Mouse (Mus musculus): ENCODE measurements around the gene Myo6. TPM values are rescaled to one million over a fixed set of nuclear protein-coding genes. Genes with fewer than 3 reads are reported as not detected.

The Myo6 gene
- total RNA-seq (2022): 10 to 100 TPM in 1 of 4 experiments, 1 to 10 TPM in 3; 5.2 to 10.1 (median 7.6) TPM

DNA sequence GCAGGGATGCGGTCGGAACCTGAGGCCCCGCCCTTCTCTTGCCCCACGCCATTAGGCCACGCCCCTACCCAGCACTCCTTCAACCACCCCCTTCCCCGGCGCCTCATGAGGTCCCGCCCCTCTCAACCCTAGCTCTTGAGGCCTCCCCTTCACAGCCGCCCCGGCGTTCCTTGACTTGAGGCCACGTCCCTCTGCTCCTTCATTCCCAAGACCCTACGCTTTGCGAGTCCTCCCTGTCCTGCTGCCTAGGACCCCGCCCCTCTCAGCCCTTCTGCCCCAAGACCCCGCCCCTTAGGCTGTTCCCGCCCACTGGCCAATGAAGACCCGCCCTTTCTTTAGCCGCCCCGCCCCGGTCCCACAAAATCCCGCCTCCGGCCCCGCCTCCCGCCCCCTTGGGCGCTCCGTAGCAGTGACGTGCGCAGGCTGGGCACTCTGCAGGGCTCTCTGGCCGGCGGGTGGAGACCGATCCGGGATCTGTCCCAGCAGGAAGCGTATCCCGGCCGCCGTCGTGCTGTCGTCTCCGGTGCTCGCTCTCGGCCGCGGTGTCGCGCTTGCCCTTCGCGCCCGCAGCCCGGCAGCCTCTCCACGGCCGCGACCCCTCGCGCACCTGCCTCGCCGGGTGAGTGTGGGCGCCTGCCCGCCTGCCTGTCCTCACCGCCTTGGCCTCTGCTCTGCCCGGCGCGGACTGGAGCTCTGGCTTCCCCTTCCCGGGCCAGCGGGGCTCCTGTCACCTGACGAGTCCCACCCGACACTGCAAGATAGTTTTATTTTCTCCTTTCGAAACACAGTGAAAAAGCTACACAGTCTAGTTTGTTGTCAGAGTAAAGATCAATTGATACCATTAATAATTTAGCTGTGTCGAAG is at the start of gene Myo6:
Gene Myo6 (plus strand): TSS at position 421 of the 864 bp plus-strand sequence.
- peak; percentile 86 to 90 for DNase-seq (ENCODE audit: low spot score in 2 of 2)

DNA sequence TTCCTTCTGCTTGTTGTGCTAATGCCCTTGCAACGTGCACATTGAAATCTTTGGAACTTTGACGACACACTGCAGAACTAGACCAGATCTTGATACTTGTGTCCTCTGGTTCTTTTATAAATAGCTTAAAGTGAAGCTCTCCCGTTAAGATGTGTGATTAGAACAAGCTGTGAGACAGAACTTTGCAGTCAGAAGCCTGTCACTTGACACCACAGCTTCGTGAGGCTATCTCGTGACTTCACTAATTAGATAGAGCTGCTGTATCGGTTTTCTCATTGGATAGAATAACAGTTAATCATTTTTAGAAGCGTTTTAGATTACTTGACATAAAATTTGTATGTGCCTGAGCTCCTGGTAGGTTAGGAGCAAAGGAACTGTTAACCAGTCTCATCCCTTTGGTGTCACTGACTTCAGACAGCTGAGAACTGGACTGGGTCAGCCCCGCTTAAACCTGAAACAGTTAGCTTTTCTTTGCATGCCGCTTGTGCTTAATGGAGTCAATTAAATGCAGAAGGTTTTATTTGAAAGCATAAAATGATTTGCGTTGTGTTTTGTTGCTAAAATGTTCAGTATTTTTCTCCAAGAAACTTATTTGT is 18.7 kb upstream of the Myo6 start:
- DNase-seq (ENCODE audit: low spot score in 2 of 2): no peak

DNA sequence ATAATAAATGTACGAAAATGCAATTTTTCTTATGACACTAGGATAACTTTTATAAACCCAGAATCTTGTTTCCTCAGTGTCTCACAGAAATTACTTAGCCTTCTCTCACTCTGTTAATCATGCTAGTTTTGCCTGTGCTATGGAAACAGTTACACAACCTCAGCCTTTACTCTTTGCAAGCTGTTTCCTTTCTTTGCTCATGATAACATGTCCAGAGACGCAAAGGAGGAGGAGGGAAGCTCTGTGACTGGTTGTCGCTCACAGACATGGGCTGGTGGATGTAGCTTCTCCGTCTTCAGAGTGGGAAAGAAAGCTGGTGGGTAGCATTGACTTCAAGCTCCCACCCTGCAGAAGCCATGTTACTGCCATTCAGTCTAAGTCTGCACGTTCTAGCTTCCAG is 15.2 kb upstream of the Myo6 start:
- DNase-seq (ENCODE audit: low spot score in 2 of 2): no peak

- no peak for DNase-seq (ENCODE audit: low spot score in 2 of 2)
Measured at GRCm38 (mm10) chr9:80155277-80155676, 9.6 kb upstream of the Myo6 start.

- DNase-seq (ENCODE audit: low spot score in 2 of 2): no peak
Measured at GRCm38 (mm10) chr9:80156780-80157179, 8.1 kb upstream of the Myo6 start.

- no peak for DNase-seq (ENCODE audit: low spot score in 2 of 2)
Measured at GRCm38 (mm10) chr9:80157840-80158465, 6.9 kb upstream of the Myo6 start.

DNA sequence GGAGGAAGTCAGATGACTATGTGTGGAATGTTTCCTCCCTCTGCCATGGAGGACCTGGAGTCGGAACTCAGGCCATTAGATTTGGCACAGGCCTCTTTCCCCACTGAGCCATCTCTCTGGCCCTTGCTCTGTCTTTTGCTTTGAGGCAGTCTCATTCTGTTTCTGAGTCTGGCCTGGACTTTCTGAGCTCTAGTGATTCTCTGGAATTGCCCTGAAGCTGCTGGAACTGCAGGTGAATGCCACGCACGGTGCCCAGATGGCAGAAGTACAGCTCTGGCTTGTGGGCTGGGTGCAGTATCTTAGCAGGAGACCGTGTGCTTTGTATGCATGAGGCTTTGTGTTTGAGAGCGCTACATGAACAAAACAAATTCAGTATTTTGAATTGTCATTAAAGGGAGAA is 5.9 kb upstream of the Myo6 start:
- no peak for DNase-seq (ENCODE audit: low spot score in 2 of 2)

DNA sequence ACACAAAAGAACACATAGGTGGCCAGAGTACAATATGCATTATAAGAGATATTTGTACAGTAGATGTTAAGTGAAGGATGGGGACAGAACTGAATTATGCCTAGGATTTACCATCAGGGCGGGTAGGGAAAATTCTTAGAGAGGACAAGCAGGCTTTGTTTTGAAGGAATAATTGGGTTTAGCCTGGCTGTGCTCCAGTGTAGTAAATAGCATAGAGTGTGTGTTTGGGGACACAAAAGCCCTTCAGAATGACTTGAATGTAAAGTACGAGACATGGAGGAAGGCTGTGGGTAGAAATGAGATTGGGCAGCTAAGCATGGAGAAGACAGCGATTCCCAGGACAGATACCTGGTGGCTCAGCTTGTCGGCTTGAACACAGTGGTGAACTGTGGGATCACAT is 3.4 kb upstream of the Myo6 start:
- DNase-seq (ENCODE audit: low spot score in 2 of 2): no peak

DNA sequence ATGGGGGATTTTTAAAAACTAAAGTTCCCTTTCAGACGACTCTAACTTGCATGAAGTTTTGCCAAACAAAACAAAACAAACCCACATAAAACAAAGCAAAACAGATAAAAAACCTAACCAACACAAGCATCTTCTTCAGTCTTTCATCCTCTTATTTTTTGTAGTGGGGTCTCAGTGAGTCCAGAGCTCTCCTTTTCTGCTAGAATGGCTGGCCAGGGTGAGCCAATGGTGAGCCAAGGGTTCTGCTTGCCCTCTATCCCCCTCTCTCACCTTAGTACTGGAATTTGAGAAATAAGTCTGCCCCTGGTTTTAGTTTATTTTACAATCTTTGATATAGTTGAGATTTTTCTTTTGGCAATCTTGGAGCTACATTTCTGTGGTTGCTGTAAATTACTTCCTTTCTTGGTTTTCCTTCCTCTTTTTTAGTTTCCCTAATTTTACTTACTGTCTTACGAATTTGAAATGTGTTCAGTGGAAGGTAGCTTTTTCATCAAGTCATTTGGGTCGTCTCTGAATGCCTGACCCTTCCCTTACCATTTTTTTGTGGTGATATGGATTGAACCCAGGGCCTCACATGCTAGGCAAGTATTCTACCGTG is 1.6 kb upstream of the Myo6 start:
- no peak for DNase-seq (ENCODE audit: low spot score in 2 of 2)

DNA sequence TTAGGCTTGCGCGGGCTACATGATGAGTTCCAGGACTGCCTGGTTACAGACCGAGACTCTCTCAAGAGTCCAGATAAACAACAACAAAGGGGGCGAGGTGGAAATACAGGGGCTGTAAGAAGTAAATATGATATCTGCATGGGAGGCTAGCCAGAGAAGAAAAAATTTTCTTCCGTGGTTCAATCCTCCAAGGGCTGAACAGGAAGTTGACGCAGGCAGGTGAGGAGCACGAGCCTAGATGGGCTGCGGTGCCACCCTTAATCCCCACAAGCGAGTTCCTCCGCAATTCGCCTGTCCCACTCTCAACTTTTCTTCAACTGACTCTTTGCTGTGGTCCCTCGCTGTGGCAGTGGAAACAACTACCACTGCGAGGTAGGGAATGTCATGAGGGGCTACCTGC is 640 bp upstream of the Myo6 start:
- DNase-seq (ENCODE audit: low spot score in 2 of 2): peak in 1 of 2 experiments; percentile 12

DNA sequence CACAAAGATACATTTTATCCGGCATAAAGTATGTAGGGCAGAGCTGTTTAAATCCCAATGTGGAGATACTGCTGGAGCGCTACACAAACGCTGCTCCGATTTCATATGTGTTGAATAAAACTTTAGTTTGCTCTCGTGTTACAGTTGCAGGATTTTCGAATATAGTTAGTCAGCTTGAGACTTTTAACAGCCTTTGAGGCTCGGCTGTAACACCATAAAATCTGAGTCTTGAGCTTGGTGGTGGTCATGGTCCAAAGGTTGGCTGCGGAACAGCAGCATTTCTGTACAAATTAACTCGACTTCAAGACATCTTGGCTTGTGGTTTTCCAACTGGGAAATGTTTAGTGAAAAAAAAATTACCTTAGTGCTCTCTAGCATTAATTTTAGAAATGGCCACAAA is 859 bp downstream of the Myo6 start:
- no peak for DNase-seq (ENCODE audit: low spot score in 2 of 2)

DNA sequence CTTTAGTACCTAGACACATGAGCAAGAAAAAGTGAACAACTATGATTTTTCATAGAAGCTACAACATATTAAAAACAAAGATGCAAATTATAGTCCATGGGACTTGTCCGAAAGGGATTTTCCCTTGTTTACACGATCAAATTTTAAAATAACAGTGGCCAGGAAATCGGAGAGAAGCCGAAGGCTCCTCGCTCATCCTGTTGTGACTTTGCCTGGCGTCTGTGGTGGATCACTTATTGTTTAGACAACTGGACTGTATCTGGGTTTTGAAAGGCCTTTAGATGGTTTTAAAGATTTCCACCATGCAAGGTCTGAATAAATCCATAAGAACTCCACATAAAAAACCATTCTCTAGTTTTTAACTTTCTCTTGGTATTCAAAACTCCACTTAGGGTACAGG is 1.6 kb downstream of the Myo6 start:
- DNase-seq (ENCODE audit: low spot score in 2 of 2): no peak

GRCm38 (mm10) chr9:80167089-80167488 is 2.3 kb downstream of the Myo6 start:
- DNase-seq (ENCODE audit: low spot score in 2 of 2): no peak

DNA sequence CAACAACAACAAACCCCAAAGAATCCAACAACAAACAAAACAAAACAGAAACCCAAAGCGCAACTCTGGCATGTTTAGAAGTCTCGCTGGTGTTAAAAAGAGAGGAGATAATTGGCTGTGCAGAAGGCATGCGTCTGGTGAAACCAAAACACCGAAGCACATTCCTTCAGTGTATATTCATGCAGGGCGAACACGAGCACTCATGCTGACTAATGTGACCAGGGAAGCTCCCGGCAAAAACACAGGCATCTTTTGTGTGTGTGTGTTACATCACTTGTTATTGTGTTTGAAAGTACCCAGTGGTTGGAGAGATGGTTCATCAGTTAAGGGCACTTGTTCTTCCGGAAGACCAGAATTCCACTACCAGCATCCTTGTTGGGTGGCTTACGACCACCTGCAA is 4.7 kb downstream of the Myo6 start:
- no peak for DNase-seq (ENCODE audit: low spot score in 2 of 2)

DNA sequence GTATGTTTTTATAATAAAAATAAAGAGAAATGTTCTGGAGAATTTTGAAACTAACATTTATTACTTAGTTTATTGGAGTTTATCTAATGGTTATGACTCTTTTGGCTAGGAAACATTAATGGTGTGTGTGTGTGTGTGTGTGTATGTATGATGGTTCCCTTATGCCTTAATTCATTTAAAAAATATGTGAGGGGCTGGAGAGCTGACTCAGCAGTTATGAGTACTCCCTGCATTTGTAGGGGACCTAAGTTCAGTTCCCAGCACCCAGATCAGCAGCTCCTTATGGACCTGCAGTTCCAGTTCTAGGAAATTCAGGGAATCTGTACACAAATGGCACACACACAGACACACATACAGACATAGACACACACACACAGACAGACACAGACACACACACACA is 6.4 kb downstream of the Myo6 start:
- no peak for DNase-seq (ENCODE audit: low spot score in 2 of 2)

DNA sequence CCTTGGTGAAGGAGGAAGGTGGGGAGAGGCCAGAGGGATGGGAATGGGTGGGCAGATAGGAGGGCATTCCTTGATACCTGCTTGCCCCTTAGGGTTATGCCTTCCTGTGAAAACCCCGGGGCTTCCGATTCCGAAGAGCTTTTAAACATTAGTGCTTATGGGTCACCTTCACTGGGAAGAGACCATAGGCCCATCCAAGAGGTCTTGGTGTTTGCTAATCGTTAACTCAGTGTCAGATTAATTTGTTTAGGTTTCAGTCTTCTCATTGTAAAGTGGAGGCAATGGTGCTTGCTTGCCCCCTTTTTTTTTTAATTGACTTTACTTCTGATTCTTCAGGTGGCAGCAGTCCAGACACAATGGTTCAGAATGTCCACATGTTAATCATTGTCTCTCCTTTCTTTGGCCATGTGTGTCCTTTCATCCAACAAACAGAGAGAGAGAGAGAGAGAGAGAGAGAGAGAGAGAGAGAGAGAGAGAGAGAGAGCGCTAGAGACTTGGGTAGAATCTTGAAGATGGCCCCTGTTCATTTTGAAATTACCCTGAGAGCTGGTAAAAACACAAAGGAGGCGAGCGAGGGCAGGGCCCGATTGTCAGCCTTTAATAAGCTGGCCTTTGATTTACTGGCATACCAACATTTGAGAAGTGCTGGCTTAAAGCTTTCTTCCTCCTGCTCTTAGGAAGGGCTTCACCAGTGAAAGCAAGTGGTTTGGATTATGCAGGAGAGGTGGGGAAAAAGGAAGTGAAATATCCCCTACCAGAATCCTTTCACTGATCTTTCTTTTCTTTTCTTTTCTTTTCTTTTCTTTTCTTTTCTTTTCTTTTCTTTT is 7.8 kb downstream of the Myo6 start:
- DNase-seq (ENCODE audit: low spot score in 2 of 2): no peak

GRCm38 (mm10) chr9:80173629-80174028 is 8.8 kb downstream of the Myo6 start:
- peak in 1 of 2 experiments; percentile 34 for DNase-seq (ENCODE audit: low spot score in 2 of 2)

DNA sequence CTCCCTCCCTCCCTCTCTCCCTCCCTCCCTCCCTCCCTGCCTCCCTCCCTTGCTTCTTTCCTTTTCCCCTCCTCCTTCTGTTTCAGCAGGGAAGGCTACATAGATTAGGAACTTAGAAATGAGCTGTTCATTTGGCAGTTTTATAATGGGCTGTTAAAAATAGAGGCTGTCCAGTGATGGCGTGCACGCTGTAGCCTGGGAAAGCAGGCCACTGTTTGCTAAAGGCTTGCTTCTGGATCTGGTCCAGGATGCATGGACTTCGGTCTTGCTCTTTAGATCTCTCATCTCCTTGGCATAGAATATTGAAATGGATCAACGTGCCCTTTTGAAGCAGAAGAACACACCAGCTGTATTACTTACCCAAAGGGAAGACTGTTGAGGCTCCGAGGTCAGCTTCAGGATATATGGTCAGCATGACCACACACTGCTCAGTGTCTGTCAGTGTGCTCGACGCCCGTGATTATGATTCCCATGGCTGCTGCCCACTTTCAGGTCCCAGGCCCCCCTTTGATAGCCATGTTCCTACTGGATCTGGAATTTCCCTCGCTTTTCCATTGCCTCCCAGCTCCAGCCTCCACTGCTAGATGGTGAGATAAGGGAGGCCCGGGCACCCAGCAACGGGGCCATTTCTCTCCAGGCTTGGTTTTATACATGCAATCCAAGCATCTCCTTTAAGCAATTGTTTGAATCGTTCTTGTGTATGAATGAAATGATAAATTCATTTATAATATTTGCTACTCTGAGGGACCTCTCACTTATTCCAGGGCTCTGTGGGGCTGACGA is 12.1 kb downstream of the Myo6 start:
- peak in 1 of 2 experiments; percentile 12 for DNase-seq (ENCODE audit: low spot score in 2 of 2)

DNA sequence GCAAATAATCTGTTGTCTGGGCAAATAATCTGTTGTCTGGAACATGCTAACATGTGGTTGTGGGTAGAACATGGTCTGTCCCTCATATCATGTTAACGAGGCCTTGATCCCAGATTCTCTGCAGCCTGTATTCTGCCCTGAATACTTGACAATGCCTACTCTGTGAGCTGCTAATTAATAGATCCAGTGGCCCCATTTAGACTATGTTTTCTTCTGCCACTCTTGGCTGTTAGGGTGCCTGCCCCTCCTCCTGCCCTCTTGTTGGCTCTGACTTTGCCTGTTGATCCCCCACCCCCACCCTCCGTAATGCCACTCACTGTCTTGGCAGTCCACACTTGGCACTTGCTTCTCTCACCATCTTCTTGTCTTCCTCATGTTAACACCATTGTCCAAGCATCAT is 13.8 kb downstream of the Myo6 start:
- DNase-seq (ENCODE audit: low spot score in 2 of 2): no peak

DNA sequence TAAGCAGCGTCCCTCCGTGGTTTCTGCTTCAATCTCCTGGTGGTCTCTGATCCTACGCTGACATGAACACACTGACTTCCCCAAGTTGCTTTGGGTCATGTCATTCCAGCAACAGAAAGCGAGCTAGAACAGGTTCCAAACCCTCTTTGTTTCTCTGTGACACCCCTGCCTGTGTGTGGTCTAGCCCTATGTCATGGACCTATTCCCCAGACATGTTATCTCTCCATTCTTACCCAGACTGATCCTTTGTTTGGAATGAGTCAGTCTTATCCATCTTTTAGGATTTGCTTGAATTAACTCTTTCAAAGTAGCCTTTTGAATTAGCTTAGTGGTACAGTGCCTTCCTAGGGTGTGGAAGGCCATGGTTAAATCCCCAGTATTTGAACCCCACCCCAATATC is 14.9 kb downstream of the Myo6 start:
- DNase-seq (ENCODE audit: low spot score in 2 of 2): no peak
